Mouse (Mus musculus): ENCODE measurements around the gene Nrcam. TPM values are rescaled to one million over a fixed set of nuclear protein-coding genes. Genes with fewer than 3 reads are reported as not detected.

The Nrcam gene
- total RNA-seq, 2 experiments from 2014 or later = 4.4 to 9.3 TPM

GRCm38 (mm10) chr12:44357460-44357859 is 28.8 kb downstream of the Nrcam start:
- no peak for DNase-seq (ENCODE audit: low spot score in 2 of 2)

GRCm38 (mm10) chr12:44357881-44358280 is 29.2 kb downstream of the Nrcam start:
- no peak for DNase-seq (ENCODE audit: low spot score in 2 of 2)

DNA sequence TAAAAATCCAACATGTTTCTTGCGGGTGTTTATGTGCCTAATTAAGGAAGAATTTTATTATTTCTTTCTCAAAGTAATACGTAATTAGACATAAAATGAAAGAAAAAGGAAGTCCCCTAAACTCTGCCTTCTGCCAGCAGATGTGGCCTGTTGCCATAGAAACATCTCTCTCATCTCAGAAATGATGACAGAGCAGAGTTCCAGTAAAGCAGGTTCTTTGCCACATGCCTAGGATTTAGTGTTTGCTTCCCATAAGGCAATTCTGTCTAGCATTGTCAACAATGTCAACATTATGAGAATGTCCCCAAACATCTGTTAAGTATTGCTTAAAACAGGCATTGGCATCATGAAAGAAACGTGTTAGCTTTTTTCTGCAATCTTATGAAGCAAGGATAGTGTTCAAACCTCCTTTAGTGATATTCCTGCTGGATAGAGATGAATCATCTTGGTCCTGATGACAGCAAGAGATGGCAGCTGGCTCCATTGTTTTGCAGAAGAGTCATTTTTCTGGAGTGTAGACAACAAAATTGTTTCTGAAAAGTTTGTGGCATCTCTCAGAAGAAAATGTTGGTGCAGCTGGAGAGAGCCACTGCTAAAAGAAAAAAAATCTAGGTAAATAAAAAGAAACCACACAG is 42.5 kb downstream of the Nrcam start:
- no peak for DNase-seq (ENCODE audit: low spot score in 2 of 2)

DNA sequence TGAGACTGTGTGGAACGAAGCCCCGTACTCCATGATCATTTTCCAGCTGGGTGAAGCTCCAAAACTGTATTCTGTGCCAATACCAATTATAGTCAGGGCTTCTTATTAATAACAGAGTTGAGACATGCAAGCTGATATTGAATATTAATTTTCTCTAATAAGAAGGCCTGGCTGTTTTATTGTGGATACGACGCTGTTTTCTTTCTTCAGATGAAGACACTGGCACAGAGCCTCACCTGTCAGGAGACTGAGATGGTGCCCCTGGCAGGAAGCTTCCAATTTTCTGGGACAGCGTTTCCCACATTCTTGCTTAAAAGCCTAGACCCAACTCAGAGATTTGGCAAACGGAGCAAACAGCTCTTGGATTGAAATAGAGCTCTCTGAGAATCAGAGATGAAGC is 47.3 kb downstream of the Nrcam start:
- DNase-seq (ENCODE audit: low spot score in 2 of 2) = no peak

DNA sequence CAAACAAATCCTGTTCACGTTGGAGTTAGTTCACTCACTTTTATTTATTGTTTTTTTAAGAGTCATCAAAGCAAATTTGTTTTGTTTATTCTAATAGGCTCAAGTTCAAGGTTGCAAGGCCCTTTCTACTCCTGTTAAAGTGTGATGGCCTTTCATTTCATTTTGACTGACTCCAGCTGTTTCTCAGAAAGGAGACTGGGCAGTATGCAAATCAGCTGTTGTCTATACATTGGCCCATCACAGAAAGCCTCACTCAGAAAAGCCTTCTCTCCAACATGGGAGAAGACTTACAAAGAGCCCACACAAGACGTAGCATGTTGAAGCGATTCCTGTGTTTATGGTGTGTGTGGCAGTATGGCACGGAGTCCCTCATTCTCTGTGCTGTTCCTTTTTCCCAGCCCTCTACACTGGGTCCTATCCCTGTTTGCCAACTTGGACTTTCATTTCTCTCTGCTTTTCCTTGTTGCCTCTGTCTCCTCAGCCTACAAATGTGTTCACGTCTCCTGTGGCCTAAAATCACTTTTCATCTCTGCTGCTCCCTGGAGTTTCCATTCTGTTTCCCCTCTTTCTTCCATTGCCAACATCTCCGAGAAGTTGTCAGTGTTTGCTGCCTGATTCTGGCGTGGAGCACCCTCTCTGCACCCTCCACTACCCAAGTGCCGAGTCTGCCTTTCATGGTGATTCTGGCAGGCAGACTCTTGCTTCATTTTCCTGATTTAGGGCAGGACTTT is 49.9 kb downstream of the Nrcam start:
- DNase-seq (ENCODE audit: low spot score in 2 of 2) = no peak

DNA sequence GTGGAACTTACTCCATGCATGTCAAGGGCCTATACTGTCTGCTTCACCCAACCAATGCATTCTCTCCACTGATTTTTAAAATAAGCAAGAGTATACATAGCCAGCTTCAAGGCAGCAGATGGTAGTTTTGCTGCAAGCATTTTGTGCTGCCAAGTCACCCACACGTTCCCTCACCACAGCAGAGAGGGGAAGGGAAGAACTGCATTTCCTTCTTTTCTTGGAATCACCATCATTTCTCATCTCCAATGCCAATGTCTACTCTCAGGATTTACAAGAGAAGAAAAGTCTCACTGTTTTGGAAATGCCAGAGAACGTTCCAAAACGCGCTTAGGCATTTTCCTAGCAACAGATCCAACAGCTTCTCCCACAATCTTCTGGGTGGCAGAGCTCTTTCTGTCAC is 52.1 kb downstream of the Nrcam start:
- DNase-seq (ENCODE audit: low spot score in 2 of 2) = no peak

- DNase-seq (ENCODE audit: low spot score in 2 of 2) = no peak
These were observed 57.7 kb downstream of the Nrcam start for GRCm38 (mm10) chr12:44386398-44386797.

DNA sequence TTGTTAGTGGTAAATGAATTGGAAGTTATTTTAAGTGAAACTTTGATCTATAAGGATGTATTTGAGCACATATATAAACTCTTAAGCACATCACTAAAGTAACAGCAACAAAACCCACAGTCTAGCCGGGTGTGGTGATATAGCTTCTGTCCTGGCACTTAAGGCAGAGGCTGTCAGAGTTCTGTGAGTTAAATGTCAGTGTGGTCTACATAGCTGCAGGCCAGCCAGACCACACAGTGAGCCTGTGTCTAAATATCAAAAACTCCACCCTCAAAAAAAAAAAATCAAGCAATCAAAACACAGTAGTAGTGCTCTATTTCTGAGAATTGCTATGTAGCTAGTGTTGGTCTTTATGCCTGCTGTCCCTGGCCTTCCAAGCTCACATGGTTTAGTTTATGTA is 59.5 kb downstream of the Nrcam start:
- no peak for DNase-seq (ENCODE audit: low spot score in 2 of 2)

DNA sequence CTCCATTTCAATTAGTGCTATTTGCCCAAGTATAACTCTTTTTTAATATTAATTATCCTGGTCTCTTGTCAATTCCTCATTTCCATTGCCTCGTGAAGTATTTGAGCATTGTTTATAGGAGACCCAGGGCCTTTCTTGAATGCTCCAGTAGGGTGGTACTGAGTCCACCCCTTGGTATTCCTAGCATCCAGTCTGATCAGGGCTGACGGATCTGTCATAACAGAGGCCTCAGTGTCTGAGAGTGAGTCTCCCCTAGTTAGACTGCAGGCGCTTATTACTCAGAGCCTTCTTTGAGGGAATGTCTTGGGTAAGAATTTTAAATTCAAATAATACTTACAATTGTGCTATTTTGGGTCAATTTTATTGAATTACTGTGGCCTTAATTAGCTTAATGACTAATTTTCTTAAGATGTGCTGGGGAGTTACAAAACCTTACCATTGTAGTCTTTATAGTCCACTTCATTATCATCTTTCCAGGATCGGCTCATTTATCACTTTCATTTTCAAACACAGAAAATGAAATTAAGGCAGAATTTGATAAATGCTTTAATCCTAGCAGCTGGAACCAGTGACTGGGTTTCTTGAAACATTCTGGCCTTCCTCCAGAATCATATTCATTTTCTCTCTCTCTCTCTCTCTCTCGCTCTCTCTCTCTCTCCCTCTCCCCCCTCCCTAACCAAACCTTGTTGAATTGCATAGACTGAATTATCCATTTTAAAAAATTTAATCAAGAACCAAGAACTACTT is 61.9 kb downstream of the Nrcam start:
- no peak for DNase-seq (ENCODE audit: low spot score in 2 of 2)

DNA sequence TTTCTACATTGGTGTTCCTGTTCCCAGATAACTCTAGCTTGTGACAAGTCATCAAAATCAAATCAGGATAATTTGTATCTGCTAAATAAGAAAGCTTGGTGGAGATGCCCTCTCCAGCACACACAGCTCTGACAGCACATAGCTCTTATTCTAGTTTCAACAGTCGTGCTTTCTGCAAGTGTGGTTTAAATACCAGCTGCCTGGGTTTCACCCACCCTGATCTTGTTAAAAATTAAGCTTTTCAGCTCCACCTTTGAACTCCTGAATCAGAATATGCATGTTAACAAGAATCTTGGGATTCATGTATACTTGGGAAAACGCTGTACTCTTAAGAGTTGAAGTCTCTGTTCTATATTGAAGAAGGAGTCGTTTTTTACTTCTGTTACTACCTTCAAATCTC is 66.2 kb downstream of the Nrcam start:
- no peak for DNase-seq (ENCODE audit: low spot score in 2 of 2)

- no peak for DNase-seq (ENCODE audit: low spot score in 2 of 2)
These were observed 69.1 kb downstream of the Nrcam start for GRCm38 (mm10) chr12:44397782-44398181.

GRCm38 (mm10) chr12:44402134-44402533 is 73.4 kb downstream of the Nrcam start:
- DNase-seq (ENCODE audit: low spot score in 2 of 2) = no peak

DNA sequence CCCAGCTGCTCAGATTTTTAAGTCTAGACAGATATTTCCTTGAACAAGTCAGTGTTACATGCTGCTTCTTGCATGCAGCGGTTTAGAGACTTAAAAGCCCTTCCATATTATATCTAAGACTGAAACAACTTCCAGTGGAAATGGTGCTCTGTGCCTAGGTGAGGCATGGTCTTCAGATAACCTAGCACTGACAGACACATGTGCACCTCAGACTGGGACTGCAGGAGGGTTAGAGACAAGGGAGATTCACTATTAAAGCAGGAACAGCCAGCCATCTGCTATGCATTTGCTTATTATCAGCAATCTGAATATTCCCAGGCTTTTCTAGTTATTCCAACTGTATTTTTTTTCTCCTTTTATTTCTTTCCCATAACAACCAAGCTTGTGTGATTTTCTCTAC is 74.6 kb downstream of the Nrcam start:
- DNase-seq (ENCODE audit: low spot score in 2 of 2) = no peak

GRCm38 (mm10) chr12:44403731-44404424 is 75.2 kb downstream of the Nrcam start:
- no peak for DNase-seq (ENCODE audit: low spot score in 2 of 2)

DNA sequence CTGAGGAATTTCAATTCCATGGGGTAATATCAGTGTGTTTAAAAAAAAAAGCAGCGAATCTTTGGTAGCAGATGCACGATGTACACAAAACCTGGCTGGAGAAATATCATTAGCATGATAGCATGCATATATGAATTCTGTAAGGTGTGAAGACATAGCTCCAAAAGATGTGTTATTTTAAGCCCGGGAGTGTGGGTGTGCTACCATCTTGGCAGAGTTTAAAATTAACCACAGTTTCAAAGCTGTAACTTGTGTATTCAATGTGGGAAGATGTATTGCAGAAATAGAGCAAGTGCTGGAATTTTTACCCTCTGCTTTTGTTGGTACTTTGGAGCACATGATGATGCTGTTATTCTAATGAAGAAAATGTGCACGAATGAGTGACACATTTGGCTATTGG is 81.1 kb downstream of the Nrcam start:
- DNase-seq (ENCODE audit: low spot score in 2 of 2) = no peak

DNA sequence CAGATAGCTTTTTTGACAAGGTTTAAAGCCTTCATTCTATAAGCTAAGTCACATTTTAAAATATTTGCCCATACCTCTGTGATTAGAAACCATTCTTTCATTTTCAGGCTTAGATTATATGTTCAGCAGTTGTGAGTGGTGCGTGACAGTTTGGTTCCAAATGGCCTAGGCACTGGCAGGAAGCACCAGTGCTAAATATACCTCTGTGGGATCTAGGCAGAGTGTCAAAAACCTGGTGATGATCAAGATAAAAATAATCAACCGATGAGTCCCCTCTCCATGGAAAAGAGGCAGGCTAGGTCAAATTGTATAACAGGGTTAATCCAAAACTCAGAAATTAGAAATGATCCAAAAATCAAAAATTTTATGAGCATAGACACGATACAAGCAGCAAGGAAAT is 82.3 kb downstream of the Nrcam start:
- no peak for DNase-seq (ENCODE audit: low spot score in 2 of 2)

GRCm38 (mm10) chr12:44422154-44422866 is 93.6 kb downstream of the Nrcam start:
- no peak for DNase-seq (ENCODE audit: low spot score in 2 of 2)

GRCm38 (mm10) chr12:44422867-44423255 is 94.2 kb downstream of the Nrcam start:
- DNase-seq (ENCODE audit: low spot score in 2 of 2) = no peak

- DNase-seq (ENCODE audit: low spot score in 2 of 2) = no peak
These were observed 95.3 kb downstream of the Nrcam start for GRCm38 (mm10) chr12:44424011-44424410.

DNA sequence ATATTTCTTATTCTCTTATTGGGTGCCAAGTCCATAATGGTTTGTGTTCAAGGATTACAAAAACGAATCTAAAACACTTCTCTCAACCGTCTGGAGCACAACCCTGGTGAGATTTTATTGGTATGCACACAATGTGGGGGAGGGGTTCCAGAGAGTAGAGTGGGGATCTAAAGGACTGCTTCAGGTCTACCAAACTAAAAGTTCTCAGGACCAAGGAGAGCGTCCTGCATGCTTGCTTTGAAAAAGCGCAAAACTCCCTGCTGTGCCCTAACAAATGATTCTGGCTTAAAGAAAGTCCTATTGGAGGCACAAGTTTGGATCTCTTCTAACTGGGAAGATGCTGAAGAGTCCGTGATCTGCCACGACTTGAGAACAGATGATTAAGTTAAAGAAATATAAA is 96.4 kb downstream of the Nrcam start:
- no peak for DNase-seq (ENCODE audit: low spot score in 2 of 2)

- no peak for DNase-seq (ENCODE audit: low spot score in 2 of 2)
These were observed 101.7 kb downstream of the Nrcam start for GRCm38 (mm10) chr12:44430335-44430734.

All from adrenal gland, adult 18-20 months (tissue).